Mouse (Mus musculus) MEL (cell line): ENCODE data around the gene Extl1. TPM values are rescaled to one million over a fixed set of nuclear protein-coding genes. Genes with fewer than 3 reads are reported as not detected.

Source experiments
- DNase-seq: peaks from one replicate; pipeline ENCODE4 v3.0.0; 2011; ENCODE audit warnings: low read depth, low spot score
- H3K27ac ChIP-seq: 2 replicates; pipeline ENCODE4 v1.5.1; 2012; ENCODE audit warnings: low read depth, mild to moderate bottlenecking, control low read depth, low read length, moderate library complexity; ENCODE audit not compliant: control insufficient read depth
- H3K27me3 ChIP-seq, 2 experiments: fragments of 150-350 bp in 1 of 2; sonication (generic) in 1 of 2; 2 replicates each; pipeline ENCODE4 v1.6.1; 2012; ENCODE audit warnings: low read length in 2 of 2, mild to moderate bottlenecking in 2 of 2, improper control_type of control experiment in 1 of 2, moderate library complexity in 1 of 2; ENCODE audit not compliant: insufficient read depth in 2 of 2, control insufficient read depth in 1 of 2
- H3K36me3 ChIP-seq, 2 experiments: 2 replicates each; pipeline ENCODE4 v1.6.1; 2012 to 2014; ENCODE audit warnings: low read length in 2 of 2, improper control_type of control experiment in 1 of 2, inconsistent platforms in 1 of 2, mild to moderate bottlenecking in 1 of 2; ENCODE audit not compliant: insufficient read depth in 2 of 2, control insufficient read depth in 1 of 2
- H3K4me1 ChIP-seq, 2 experiments: fragments of 150-350 bp in 1 of 2; sonication (generic) in 1 of 2; 2 replicates each; pipeline ENCODE4 v1.6.1; 2012; ENCODE audit warnings: low read length in 2 of 2, improper control_type of control experiment in 1 of 2, mild to moderate bottlenecking in 1 of 2; ENCODE audit not compliant: insufficient read depth in 2 of 2, control insufficient read depth in 1 of 2
- H3K4me3 ChIP-seq, 2 experiments: fragments of 150-350 bp in 1 of 2; sonication (generic) in 1 of 2; 2 replicates each; pipeline ENCODE4 v1.5.1; 2012; ENCODE audit warnings: low read depth in 2 of 2, low read length in 2 of 2, mild to moderate bottlenecking in 2 of 2, moderate library complexity in 2 of 2, control low read depth in 1 of 2, improper control_type of control experiment in 1 of 2; ENCODE audit not compliant: control insufficient read depth in 1 of 2, insufficient read depth in 1 of 2
- H3K79me2 ChIP-seq: 2 replicates; pipeline ENCODE4 v1.6.1; 2012; ENCODE audit warnings: mild to moderate bottlenecking, low read length, moderate library complexity; ENCODE audit not compliant: control insufficient read depth, poor library complexity, insufficient read depth
- H3K9ac ChIP-seq: 2 replicates; pipeline ENCODE4 v1.6.1; 2012; ENCODE audit warnings: low read depth, mild to moderate bottlenecking, control low read depth, low read length, moderate library complexity; ENCODE audit not compliant: control insufficient read depth, poor library complexity, severe bottlenecking
- H3K9me3 ChIP-seq: fragments of 150-350 bp; sonication (generic); replicated peaks from 2 replicates; pipeline ENCODE4 v1.6.1; 2012; ENCODE audit warnings: mild to moderate bottlenecking, low read length, improper control_type of control experiment, moderate library complexity; ENCODE audit not compliant: insufficient read depth
- BHLHE40 ChIP-seq: IDR thresholded peaks from 2 replicates; pipeline ENCODE4 v1.6.1; 2012; ENCODE audit warnings: low read depth, mild to moderate bottlenecking, inconsistent platforms, low read length, improper control_type of control experiment, borderline replicate concordance
- CHD1 ChIP-seq: IDR thresholded peaks from 2 replicates; pipeline ENCODE4 v1.6.1; 2012; ENCODE audit warnings: low read depth, mild to moderate bottlenecking, inconsistent platforms, low read length, improper control_type of control experiment
- CHD2 ChIP-seq: IDR thresholded peaks from 2 replicates; pipeline ENCODE4 v1.6.1; 2011; ENCODE audit warnings: low read length, improper control_type of control experiment
- CTCF ChIP-seq, 3 experiments: IDR thresholded peaks in 2 of 3; conservative IDR thresholded peaks in 1 of 3; 2 replicates each; pipeline ENCODE4 v1.5.1; 2011 to 2012; ENCODE audit warnings: low read length in 3 of 3, low read depth in 2 of 3, mild to moderate bottlenecking in 2 of 3, improper control_type of control experiment in 1 of 3, inconsistent platforms in 1 of 3, mixed read lengths in 1 of 3, moderate library complexity in 1 of 3; ENCODE audit not compliant: control insufficient read depth in 1 of 3, insufficient read depth in 1 of 3, poor library complexity in 1 of 3, severe bottlenecking in 1 of 3
- E2F4 ChIP-seq: IDR thresholded peaks from 2 replicates; pipeline ENCODE4 v1.6.1; 2011; ENCODE audit warnings: low read depth, low read length, improper control_type of control experiment, borderline replicate concordance
- EP300 ChIP-seq, 2 experiments: IDR thresholded peaks; 2 replicates each; pipeline ENCODE4 v1.6.1; 2011; ENCODE audit warnings: improper control_type of control experiment in 2 of 2, low read length in 2 of 2, low read depth in 1 of 2, mild to moderate bottlenecking in 1 of 2
- HCFC1 ChIP-seq: IDR thresholded peaks from 2 replicates; pipeline ENCODE4 v1.6.1; 2012; ENCODE audit warnings: low read depth, mild to moderate bottlenecking, inconsistent platforms, low read length, improper control_type of control experiment, moderate library complexity
- KAT2A ChIP-seq: conservative IDR thresholded peaks from 2 replicates; pipeline ENCODE4 v1.6.1; 2012; ENCODE audit warnings: low read depth, low read length, improper control_type of control experiment, inconsistent platforms
- MAFK ChIP-seq: IDR thresholded peaks from 2 replicates; pipeline ENCODE4 v1.6.1; 2011; ENCODE audit warnings: low read depth, mild to moderate bottlenecking, low read length, improper control_type of control experiment, borderline replicate concordance
- MAX ChIP-seq: IDR thresholded peaks from 2 replicates; pipeline ENCODE4 v1.6.1; 2011; ENCODE audit warnings: low read length, improper control_type of control experiment
- MAZ ChIP-seq: IDR thresholded peaks from 2 replicates; pipeline ENCODE4 v1.6.1; 2012; ENCODE audit warnings: low read depth, mild to moderate bottlenecking, inconsistent platforms, low read length, improper control_type of control experiment
- MEF2A ChIP-seq: IDR thresholded peaks from 2 replicates; pipeline ENCODE4 v1.6.1; 2014; ENCODE audit warnings: low read depth, mild to moderate bottlenecking, inconsistent platforms, low read length, improper control_type of control experiment; ENCODE audit not compliant: poor library complexity, insufficient replicate concordance, severe bottlenecking; ENCODE audit errors: extremely low read depth
- MXI1 ChIP-seq: IDR thresholded peaks from 2 replicates; pipeline ENCODE4 v1.6.1; 2011; ENCODE audit warnings: mild to moderate bottlenecking, low read depth, low read length, improper control_type of control experiment
- MYB ChIP-seq: IDR thresholded peaks from 2 replicates; pipeline ENCODE4 v1.6.1; 2011; ENCODE audit warnings: mild to moderate bottlenecking, low read depth, low read length, improper control_type of control experiment
- MYC ChIP-seq: IDR thresholded peaks from 2 replicates; pipeline ENCODE4 v1.6.1; 2011; ENCODE audit warnings: low read depth, mild to moderate bottlenecking, low read length, improper control_type of control experiment, moderate library complexity
- NELFE ChIP-seq: IDR thresholded peaks from 2 replicates; pipeline ENCODE4 v1.6.1; 2011; ENCODE audit warnings: low read depth, low read length, improper control_type of control experiment
- NRF1 ChIP-seq: IDR thresholded peaks from 2 replicates; pipeline ENCODE4 v1.6.1; 2014; ENCODE audit warnings: low read depth, mild to moderate bottlenecking, inconsistent platforms, low read length, improper control_type of control experiment, moderate library complexity; ENCODE audit not compliant: poor library complexity, insufficient read depth, severe bottlenecking
- POLR2A ChIP-seq, 2 experiments: IDR thresholded peaks; 2 replicates each; pipeline ENCODE4 v1.6.1; 2011 to 2012; ENCODE audit warnings: low read length in 2 of 2, mild to moderate bottlenecking in 2 of 2, control low read depth in 1 of 2, improper control_type of control experiment in 1 of 2, low read depth in 1 of 2, moderate library complexity in 1 of 2; ENCODE audit not compliant: control insufficient read depth in 1 of 2, insufficient read depth in 1 of 2, poor library complexity in 1 of 2
- POLR2AphosphoS5 ChIP-seq: IDR thresholded peaks from 2 replicates; pipeline ENCODE4 v1.6.1; 2012; ENCODE audit warnings: low read depth, borderline replicate concordance, mild to moderate bottlenecking, inconsistent platforms, low read length, moderate library complexity, mixed read lengths
- SIN3A ChIP-seq: IDR thresholded peaks from 2 replicates; pipeline ENCODE4 v1.6.1; 2012; ENCODE audit warnings: low read length, improper control_type of control experiment, inconsistent platforms
- TAL1 ChIP-seq: IDR thresholded peaks from 2 replicates; pipeline ENCODE4 v1.6.1; 2012; ENCODE audit warnings: mild to moderate bottlenecking, inconsistent platforms, low read length, moderate library complexity, mixed read lengths
- TBP ChIP-seq: IDR thresholded peaks from 2 replicates; pipeline ENCODE4 v1.8.0; 2011; ENCODE audit warnings: low read depth, low read length, improper control_type of control experiment
- TCF12 ChIP-seq: IDR thresholded peaks from 2 replicates; pipeline ENCODE4 v1.6.1; 2014; ENCODE audit warnings: low read depth, mild to moderate bottlenecking, inconsistent platforms, low read length, improper control_type of control experiment, moderate library complexity
- UBTF ChIP-seq: IDR thresholded peaks from 2 replicates; pipeline ENCODE4 v1.6.1; 2012; ENCODE audit warnings: low read depth, mild to moderate bottlenecking, inconsistent platforms, low read length, improper control_type of control experiment, moderate library complexity, borderline replicate concordance; ENCODE audit not compliant: insufficient read depth
- USF1 ChIP-seq: IDR thresholded peaks from 2 replicates; pipeline ENCODE4 v1.6.1; 2014; ENCODE audit warnings: low read depth, mild to moderate bottlenecking, inconsistent platforms, low read length, improper control_type of control experiment, moderate library complexity
- USF2 ChIP-seq, 2 experiments: IDR thresholded peaks; 2 replicates each; pipeline ENCODE4 v1.6.1; 2011 to 2012; ENCODE audit warnings: improper control_type of control experiment in 2 of 2, low read length in 2 of 2, borderline replicate concordance in 1 of 2, inconsistent platforms in 1 of 2, low read depth in 1 of 2, mild to moderate bottlenecking in 1 of 2; ENCODE audit not compliant: insufficient read depth in 1 of 2
- ZC3H11A ChIP-seq: IDR thresholded peaks from 2 replicates; pipeline ENCODE4 v1.6.1; 2012; ENCODE audit warnings: low read depth, mild to moderate bottlenecking, inconsistent platforms, low read length, improper control_type of control experiment
- ZMIZ1 ChIP-seq: IDR thresholded peaks from 2 replicates; pipeline ENCODE4 v1.6.1; 2012; ENCODE audit warnings: low read depth, mild to moderate bottlenecking, inconsistent platforms, low read length, improper control_type of control experiment, moderate library complexity
- ZNF384 ChIP-seq: IDR thresholded peaks from 2 replicates; pipeline ENCODE4 v1.6.1; 2012; ENCODE audit warnings: low read depth, mild to moderate bottlenecking, inconsistent platforms, low read length, improper control_type of control experiment
- polyA plus RNA-seq, 2 experiments: library from polyadenylated mRNA; stranded (reverse) in 1 of 2; unstranded in 1 of 2; fragments of >175 nt in 1 of 2; fragments of >200 nt in 1 of 2; gene quantifications; 2 replicates each; pipeline versions ENCODE4 v1.2.1 to v1.2.4; 2012; ENCODE audit warnings: low replicate concordance in 2 of 2, low read depth in 1 of 2; ENCODE audit not compliant: insufficient read length in 2 of 2, insufficient read depth in 1 of 2, missing spikeins in 1 of 2
- total RNA-seq: library from RNA; depleted of rRNA; stranded (reverse); fragments of 300-350 nt; gene quantifications from 2 replicates; pipeline ENCODE4 v1.2.3, GENCODE M21; 2012

Extl1 gene
- total and polyA plus RNA-seq, 3 experiments, result 0.04 to 0.33 TPM; not detected in 1

GRCm38 (mm10) chr4:134365280-134365679, 18.4 kb downstream of the Extl1 start:
- H3K79me2 ChIP-seq, result no peaks in the 10 kb centered on the region
- H3K9me3 ChIP-seq, result no peaks in the 10 kb centered on the region
- no peak for TF ChIP-seq MEF2A
- TF ChIP-seq BHLHE40, result no peak
- TF ChIP-seq CHD1, result no peak
- TF ChIP-seq HCFC1, result no peak
- TF ChIP-seq MXI1, result no peak
- TF ChIP-seq CTCF (IDR thresholded peaks at IDR 0.05 in 2 of 3, conservative IDR thresholded peaks at IDR 0.05 in 1 of 3; ENCODE audit: control insufficient read depth in 1 of 3, insufficient read depth in 1 of 3, low read depth in 2 of 3, low read length in 3 of 3, poor library complexity in 1 of 3, severe bottlenecking in 1 of 3), result no peak
- no peak for TF ChIP-seq MYC
- no peak for TF ChIP-seq TBP
- TF ChIP-seq CHD2, result no peak
- TF ChIP-seq E2F4, result no peak
- no peak for TF ChIP-seq ZC3H11A
- TF ChIP-seq SIN3A, result no peak
- TF ChIP-seq USF2 (IDR thresholded peaks at IDR 0.05; ENCODE audit: borderline replicate concordance in 1 of 2, insufficient read depth in 1 of 2, low read depth in 1 of 2, low read length in 2 of 2), result no peak
- no peak for TF ChIP-seq EP300 (IDR thresholded peaks at IDR 0.05; ENCODE audit: low read depth in 1 of 2, low read length in 2 of 2)
- no peak for TF ChIP-seq MAZ
- no peak for TF ChIP-seq NRF1
- TF ChIP-seq MAFK, result no peak
- no peak for TF ChIP-seq USF1
- no peak for TF ChIP-seq ZNF384
- TF ChIP-seq UBTF, result no peak
- TF ChIP-seq, all 39 proteins: peak for 0
- Histone ChIP-seq H3K27me3 (peaks cover 0 to 5% of the 10 kb centered on the region in 2 experiments; a peak in 2 of 4 replicates), H3K27ac (no peak overlapping the region), H3K4me1 (no peaks in the 10 kb centered on the region), H3K4me3 (no peak overlapping the region), H3K9ac (no peak overlapping the region), H3K36me3 (no peaks in the 10 kb centered on the region)
- no peak for DNase-seq

DNA sequence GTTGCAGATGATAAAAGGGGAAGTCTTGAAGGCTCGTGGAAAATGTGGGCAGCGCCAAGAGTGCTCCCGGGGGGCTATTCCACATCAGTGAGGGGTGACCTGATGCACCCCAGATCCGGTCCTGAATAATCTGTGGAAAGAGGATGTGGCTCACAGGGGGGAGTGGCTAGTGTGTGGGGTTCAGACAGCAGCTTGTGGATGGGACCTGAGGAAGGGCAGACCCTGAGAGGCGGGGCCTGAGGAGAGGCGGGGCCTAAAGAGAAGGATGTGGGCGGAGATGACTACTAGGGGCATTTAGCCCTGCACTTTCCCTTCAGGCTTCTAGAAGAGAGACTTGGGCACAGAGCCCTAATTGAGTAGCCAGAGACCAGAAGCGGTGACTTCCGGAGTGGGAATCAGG, 21.1 kb downstream of the Extl1 start:
- Histone ChIP-seq H3K36me3 (no peaks in the 10 kb centered on the region), H3K9me3 (no peaks in the 10 kb centered on the region), H3K79me2 (no peaks in the 10 kb centered on the region), H3K4me1 (no peaks in the 10 kb centered on the region), H3K27me3 (peaks cover 0 to 1% of the 10 kb centered on the region in 2 experiments; a peak in 2 of 4 replicates), H3K9ac (no peak overlapping the region), H3K4me3 (no peak overlapping the region), H3K27ac (no peak overlapping the region)
- TF ChIP-seq MAX, result no peak
- no peak for TF ChIP-seq CTCF (IDR thresholded peaks at IDR 0.05 in 2 of 3, conservative IDR thresholded peaks at IDR 0.05 in 1 of 3; ENCODE audit: control insufficient read depth in 1 of 3, insufficient read depth in 1 of 3, low read depth in 2 of 3, low read length in 3 of 3, poor library complexity in 1 of 3, severe bottlenecking in 1 of 3)
- TF ChIP-seq MXI1, result no peak
- TF ChIP-seq HCFC1, result no peak
- TF ChIP-seq NELFE, result no peak
- TF ChIP-seq MEF2A, result no peak
- no peak for TF ChIP-seq CHD1
- TF ChIP-seq USF1, result no peak
- TF ChIP-seq ZNF384, result no peak
- TF ChIP-seq MYB, result no peak
- no peak for TF ChIP-seq KAT2A
- TF ChIP-seq POLR2A (IDR thresholded peaks at IDR 0.05; ENCODE audit: control insufficient read depth in 1 of 2, insufficient read depth in 1 of 2, low read depth in 1 of 2, low read length in 2 of 2, poor library complexity in 1 of 2), result no peak
- TF ChIP-seq USF2 (IDR thresholded peaks at IDR 0.05; ENCODE audit: borderline replicate concordance in 1 of 2, insufficient read depth in 1 of 2, low read depth in 1 of 2, low read length in 2 of 2), result no peak
- TF ChIP-seq CHD2, result no peak
- no peak for TF ChIP-seq TCF12
- TF ChIP-seq ZMIZ1, result no peak
- TF ChIP-seq TAL1, result no peak
- TF ChIP-seq MAZ, result no peak
- TF ChIP-seq POLR2AphosphoS5, result no peak
- DNase-seq, result peak; percentile 35
